Mouse (Mus musculus) lung, adult 2 months (tissue): Measurements from ENCODE around the gene Hist1h4h.

Experiments used
- CTCF ChIP-seq: fragments of 200-500 bp; IDR thresholded peaks from 2 replicates; pipeline ENCODE4 v1.5.1; 2011; ENCODE audit warnings: mild to moderate bottlenecking, low read length, control low read depth; ENCODE audit not compliant: insufficient read depth
- POLR2A ChIP-seq: fragments of 200-500 bp; IDR thresholded peaks from 2 replicates; pipeline ENCODE4 v1.6.1; 2011; ENCODE audit warnings: low read depth, mild to moderate bottlenecking, control low read depth, low read length, borderline replicate concordance; ENCODE audit errors: extremely low read depth

GRCm38 (mm10) chr13:23491263-23491662, 39.6 kb upstream of the Hist1h4h start:
- TF ChIP-seq POLR2A (no peak), CTCF (no peak)
